Mouse (Mus musculus) kidney, adult 18-20 months (tissue): ENCODE results near the gene Atxn7l2.
"Not testable (repeated sequence)": the region's sequence is repeated elsewhere in the genome, so short reads cannot be mapped to it uniquely, and the experiment has no call there.

Experiments used
- DNase-seq: peaks from one replicate; pipeline ENCODE4 v3.0.0; 2021

The Atxn7l2 gene

DNA sequence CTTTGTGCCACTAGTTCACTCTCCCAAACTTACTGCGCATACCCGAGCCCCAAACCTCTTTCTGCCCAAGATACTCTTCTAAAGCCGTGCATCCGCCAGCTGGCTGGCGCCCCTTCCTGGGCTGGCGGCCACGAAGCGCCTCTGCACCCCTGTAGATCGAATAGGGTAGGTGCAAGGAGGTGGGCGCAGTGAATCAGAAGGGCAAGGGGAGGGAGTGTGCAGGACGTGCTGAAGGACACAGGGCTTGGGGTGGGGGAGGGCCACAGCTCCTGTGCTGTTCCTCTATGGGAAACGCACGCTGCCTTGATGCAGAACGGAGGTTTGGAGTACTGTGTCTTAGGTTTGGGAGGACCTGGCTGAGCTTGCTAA lies at the start of gene Atxn7l2:
TSS of gene Atxn7l2 (minus strand) at position 164 of the 369 bp plus-strand sequence.
- DNase-seq = no peak

- no peak for DNase-seq
Measured at GRCm38 (mm10) chr3:108259319-108259718, 48.6 kb upstream of the Atxn7l2 start.

GRCm38 (mm10) chr3:108257831-108258500 lies 47.2 kb upstream of the Atxn7l2 start:
- DNase-seq = no peak

DNA sequence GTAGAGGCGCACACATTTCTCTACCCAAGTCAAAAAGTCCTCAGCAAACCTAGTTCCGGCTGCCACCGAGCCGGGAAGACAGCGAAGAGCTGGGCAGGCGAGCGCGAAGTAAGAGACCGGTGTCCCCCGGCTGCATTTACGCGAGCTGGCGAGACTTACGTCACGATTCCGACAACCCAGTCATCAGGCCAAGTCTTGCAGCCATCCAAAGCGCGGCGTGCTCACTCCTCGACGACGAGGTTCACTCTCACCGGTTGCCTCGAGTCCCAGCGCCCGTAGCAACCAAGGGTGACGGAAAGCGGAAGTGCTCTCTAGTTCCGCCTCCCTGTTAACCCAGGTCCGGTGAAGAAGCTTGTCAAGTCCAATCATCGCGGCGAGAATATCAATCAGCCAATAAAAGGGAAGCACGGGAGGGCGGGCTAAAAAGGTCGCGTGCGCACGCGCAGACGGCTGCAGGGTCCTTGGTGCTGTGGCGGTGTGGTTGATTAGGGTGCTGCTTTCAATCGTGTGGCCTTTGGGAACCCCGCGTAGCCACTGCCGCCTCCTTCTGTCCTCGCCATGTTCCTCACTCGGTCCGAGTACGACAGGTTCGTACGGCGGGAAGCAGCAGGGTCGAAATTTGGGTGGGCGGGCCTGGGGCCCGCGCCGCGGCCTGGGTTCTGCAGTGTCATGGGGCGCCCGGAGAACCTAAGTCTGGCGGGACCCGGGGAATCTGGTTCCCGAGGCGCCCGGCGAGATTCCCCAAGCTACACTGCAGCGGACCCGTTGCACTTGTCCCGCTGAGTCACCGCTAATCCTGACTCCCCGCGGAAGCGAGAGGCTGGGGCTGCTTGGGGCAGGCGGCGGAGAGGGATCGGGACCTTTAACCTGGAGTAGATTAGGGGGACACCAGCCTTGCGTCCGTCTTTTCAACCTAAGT lies 46.2 kb upstream of the Atxn7l2 start, which contains the start of gene Psma5:
TSS of gene Psma5 (plus strand) at position 208 of the 919 bp plus-strand sequence.
- DNase-seq = peak; percentile 91

GRCm38 (mm10) chr3:108246857-108247256 lies 36.1 kb upstream of the Atxn7l2 start:
- no peak for DNase-seq

GRCm38 (mm10) chr3:108241243-108241839 lies 30.6 kb upstream of the Atxn7l2 start:
- no peak for DNase-seq

GRCm38 (mm10) chr3:108237474-108238102 lies 26.9 kb upstream of the Atxn7l2 start:
- DNase-seq = not testable (repeated sequence)

GRCm38 (mm10) chr3:108231646-108232045 lies 20.9 kb upstream of the Atxn7l2 start:
- DNase-seq = no peak

GRCm38 (mm10) chr3:108227521-108227920 lies 16.8 kb upstream of the Atxn7l2 start:
- no peak for DNase-seq

DNA sequence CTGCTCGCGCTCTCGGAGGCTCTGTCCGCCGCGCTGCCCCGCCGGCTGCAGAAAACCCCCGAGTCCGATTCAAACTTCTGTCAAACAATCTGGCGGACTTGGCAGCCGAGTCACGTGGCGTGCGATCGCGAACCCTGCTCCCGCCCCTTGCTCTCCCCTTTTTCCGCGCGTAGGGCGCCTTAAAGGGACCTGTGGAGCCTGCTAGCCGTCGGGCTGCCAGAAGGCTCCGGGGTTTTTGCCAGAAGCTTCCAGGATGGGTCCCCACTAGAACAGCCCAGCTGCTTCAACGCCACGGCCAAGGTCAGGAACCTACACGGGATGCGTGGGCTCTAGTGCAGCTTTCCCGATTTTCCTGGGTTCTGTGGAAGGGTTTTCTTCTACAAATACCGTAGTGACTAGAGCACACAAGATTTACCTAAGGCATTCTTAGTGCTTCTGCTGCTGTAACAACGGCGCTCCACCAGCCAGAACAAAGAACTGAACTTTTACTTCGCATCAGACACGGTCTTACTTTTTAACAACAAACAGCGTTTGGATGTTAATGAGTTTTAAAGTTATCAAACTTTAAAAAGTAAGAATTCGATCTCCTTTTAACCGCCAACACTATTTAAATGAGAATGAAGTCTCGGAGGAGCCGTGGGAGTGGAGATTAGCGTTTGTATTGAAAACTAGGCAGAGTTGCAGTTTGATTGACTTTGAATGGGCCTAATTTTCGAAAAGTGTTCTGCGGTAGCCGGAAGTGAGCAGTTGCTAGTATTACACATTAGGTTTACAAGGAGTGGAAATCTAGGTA lies 16.0 kb upstream of the Atxn7l2 start, which contains the start of gene Sypl2:
TSS of gene Sypl2 (minus strand) at position 91 of the 793 bp plus-strand sequence.
- DNase-seq = peak; percentile 83

DNA sequence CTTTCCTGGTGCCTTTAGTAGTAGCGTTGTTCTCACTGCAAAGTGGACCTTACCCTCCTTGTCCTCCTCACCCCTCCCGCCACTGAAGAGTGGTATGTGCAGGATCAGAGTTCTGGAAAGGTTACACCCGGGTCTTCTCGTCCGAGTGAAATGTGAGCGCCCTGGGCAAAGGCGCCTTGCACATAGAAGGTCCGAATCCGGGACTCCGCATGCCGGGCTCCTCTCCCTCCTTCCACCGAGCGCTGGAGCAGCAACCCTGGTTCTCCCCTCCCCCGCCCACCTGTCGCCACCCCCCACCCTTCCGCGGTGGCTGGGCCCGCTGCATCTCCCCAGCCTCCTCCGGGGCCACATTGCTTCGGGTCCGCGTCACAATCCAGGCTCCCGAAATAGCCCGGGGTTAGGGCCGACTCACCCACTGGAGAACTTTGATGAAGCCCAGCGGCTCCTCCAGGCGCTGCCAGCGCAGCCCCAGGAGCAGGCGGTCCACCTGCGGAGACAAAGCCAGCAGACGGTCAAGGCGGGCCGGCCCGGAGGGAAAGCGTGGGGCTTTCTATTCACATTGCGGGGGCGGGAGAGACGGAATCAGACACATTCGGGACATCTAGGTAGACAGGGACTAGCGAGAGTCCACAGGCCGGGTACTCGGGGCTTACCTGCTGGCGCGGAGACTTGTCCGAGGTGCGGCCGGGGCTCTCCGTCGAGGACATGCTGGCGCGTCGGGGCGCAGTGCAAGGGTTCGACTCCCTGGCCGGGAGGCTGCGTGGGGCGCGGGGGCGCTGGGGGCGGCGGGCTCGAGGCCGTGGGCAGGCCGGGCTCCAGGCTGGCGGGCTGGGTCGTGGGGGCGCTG lies 15.2 kb upstream of the Atxn7l2 start:
- DNase-seq = peak; percentile 71

- DNase-seq = no peak
Measured at GRCm38 (mm10) chr3:108220661-108221060, 9.9 kb upstream of the Atxn7l2 start.

DNA sequence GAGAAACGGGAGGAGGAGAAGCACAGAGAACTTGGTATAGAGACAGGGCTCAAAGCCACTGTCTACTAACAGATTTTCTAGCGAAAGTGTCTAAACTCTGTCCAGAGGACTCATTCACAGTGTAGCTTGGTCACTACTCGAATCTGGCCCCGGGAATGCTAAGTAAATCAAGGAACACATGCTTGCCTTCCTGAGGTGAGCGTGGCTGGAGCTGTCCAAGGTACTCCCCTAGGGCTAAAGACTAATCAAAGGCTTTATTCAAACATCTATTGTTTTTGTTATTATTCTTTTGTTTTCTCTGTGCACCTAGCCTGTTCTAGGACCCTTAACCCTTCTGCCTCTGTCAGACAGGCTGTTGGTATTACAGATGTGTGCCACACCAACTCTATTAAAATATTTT lies 4.0 kb upstream of the Atxn7l2 start:
- no peak for DNase-seq

GRCm38 (mm10) chr3:108212406-108212805 lies 1.7 kb upstream of the Atxn7l2 start:
- peak; percentile 28 for DNase-seq

DNA sequence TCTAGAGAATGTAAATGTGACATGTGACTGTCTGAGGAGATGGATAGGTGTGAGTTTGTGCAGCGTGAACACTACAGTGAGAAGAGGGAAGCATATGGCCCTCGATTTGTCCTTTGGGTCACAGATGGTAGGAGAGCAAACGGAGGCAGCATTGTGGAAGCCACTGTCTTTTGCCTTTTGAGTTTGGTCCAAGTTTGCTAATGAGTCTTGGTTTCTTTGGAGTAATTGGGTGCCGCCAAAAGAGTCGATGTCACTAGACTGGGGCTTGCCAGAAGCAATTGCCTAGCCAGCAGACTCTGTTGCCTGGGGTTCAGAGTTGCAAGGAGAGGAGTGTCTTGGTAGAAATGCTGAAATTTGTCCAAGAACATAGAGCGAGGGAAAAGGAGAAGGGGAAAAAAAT lies 1.1 kb upstream of the Atxn7l2 start:
- DNase-seq = no peak

- peak; percentile 94 for DNase-seq
Measured at GRCm38 (mm10) chr3:108209946-108210770, 576 bp downstream of the Atxn7l2 start.

DNA sequence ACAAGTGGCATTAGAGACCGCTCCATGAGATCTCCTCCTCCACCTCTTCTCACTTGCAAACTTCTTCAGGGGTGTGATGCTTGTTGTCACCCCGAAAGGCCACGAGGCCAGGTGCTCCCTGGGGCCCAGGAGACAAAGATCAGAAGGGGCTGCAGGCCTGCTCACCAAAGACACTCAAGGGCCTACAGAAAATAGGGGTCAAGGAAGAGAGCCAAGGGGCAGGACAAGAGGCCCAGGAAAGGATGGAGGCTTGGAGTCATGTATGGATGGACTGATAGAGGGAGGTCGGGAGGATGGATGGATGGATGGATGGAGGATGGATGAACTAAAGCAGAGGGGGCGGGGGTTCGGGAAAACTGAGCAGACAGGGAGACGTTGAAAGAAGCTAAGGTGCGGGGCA lies 1.2 kb downstream of the Atxn7l2 start:
- no peak for DNase-seq

GRCm38 (mm10) chr3:108209001-108209400 lies 1.7 kb downstream of the Atxn7l2 start:
- no peak for DNase-seq

GRCm38 (mm10) chr3:108206731-108207375 lies 3.9 kb downstream of the Atxn7l2 start:
- DNase-seq = no peak

DNA sequence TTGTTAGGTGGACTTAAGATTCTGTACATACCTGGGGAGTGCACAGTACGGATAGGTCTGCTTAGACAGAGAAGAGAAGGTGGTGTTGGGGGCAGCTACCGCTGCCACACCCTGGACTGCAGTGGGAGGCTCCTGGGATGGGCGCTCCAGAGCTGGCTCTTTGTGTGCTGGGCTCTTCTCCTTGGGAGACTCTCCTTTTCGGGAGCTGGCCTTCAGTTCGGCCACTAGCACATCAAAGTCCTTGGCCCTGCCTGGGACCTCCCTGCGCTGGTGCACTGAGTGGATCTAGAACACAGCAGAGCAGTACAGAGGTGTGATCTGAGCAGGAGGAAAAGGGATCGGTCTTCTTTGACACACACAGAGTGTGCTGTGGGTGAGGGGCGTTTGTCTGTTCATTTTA lies 5.1 kb downstream of the Atxn7l2 start:
- no peak for DNase-seq
